Mouse (Mus musculus) G1E (cell line): Measurements from ENCODE around the gene Cd300lf.

Source experiments
- CTCF ChIP-seq: IDR thresholded peaks from 2 replicates; pipeline ENCODE4 v1.5.1; 2012; ENCODE audit warnings: low read depth, low read length, inconsistent platforms, mixed read lengths
- GATA2 ChIP-seq: IDR thresholded peaks from 2 replicates; pipeline ENCODE4 v1.6.1; 2012; ENCODE audit warnings: low read depth, low read length, inconsistent platforms, borderline replicate concordance
- POLR2AphosphoS5 ChIP-seq: IDR thresholded peaks from 2 replicates; pipeline ENCODE4 v1.6.1; 2012; ENCODE audit warnings: low read depth, low read length, inconsistent platforms; ENCODE audit not compliant: insufficient replicate concordance

DNA sequence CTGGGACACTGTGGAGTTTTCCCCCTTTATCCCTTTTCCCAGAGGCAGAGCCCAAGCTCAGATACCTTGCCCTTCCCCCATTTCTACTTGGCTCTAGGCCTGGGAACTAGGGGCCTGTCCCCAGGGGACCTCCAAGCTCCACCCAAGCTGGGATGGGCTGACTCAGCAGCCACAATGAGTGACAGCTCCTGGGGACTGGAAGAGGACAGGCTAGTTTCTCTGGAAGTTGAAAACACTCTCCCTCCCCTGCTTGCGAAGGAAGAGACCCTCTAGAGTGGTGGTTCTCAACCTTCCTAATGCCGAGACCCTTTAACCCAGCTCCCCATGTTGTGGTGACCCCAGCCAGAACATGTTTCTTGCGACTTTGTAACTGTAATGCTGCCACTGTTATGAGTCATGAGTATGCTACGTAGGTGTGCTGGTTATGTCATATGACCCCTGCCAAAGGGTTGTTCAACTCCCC, 39.1 kb upstream of the Cd300lf start:
- TF ChIP-seq CTCF: no peak
- no peak for TF ChIP-seq GATA2
- no peak for TF ChIP-seq POLR2AphosphoS5
